Mouse (Mus musculus) yolk sac, embryonic 10.5 days (tissue): Measurements from ENCODE around the gene Ikbkg.
"Not testable (repeated sequence)": the region's sequence is repeated elsewhere in the genome, so short reads cannot be mapped to it uniquely, and the experiment has no call there.

ENCODE experiments used
- DNase-seq: peaks from one replicate; pipeline ENCODE4 v3.0.0-alpha.2; 2017; ENCODE audit warnings: low spot score

Gene Ikbkg

DNA sequence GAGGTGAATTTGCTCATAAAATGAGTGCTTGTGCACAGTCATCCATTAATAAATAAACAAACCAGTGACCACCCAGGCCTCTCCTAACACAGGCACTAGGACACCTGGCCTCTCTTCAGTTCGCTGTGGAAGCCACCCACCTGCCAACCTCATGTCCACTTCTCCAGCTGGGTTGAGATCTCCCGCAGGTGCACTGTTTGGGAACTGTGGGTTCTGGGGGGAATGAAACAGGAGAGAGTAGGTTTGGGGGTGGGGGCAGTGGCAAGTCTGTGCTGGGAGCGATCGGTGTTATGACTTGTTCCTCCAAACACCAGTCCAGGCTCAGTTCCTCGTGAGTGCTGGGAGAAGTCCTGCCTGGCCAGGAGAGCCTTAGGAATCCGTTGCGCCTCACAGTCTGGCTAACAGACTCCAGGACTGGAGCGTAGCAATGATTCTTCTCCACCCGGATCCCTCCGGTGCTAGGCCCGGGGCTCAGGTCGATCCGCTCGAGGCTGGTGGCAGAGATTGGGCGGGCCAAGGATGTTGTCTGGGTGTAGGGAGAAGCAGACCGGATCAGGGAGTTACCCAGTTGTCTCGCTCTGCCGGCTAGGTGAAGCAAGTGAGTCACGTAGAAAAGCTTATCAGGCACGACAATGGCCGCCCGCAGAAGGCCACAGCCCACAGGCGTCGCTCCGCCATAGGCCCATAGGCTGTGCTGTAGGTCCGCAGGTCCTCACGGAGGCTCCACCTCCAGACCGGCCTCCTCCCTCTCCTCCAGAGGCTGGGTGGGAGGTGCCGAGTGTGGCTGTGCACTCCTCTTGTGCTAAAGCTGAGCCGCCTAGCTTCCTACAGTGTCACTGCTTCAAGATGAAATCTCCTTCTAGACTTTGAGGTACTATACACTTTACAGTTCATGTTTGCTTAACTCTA, at the start of gene Ikbkg, which contains the start of gene Fam3a:
Gene Ikbkg (plus strand): TSS at position 756 of the 909 bp plus-strand sequence.
Gene Fam3a (minus strand): TSS at position 738 of the 909 bp plus-strand sequence.
- DNase-seq = peak; percentile 83

- DNase-seq = no peak
Measured at GRCm38 (mm10) chrX:74352645-74353466, 40.2 kb upstream of the Ikbkg start.

DNA sequence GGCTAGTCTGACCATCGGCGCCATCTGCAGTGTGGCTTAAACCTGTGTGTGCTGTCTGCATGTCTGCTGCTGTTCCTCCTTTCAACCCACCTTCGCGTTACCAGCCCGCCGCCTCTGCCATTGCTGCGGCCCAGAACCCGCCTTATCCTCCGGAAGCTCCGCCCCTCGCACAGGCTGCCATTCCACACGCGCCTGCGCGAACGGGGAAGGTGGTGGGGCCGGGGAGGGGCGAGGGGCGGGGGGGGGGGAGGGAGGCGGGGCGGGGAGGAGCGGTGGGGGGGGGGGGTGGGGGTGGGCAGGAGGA, 39.7 kb upstream of the Ikbkg start, which contains the start of gene Lage3:
Gene Lage3 (minus strand): TSS at position 152 of the 304 bp plus-strand sequence.
- DNase-seq = peak; percentile 73

DNA sequence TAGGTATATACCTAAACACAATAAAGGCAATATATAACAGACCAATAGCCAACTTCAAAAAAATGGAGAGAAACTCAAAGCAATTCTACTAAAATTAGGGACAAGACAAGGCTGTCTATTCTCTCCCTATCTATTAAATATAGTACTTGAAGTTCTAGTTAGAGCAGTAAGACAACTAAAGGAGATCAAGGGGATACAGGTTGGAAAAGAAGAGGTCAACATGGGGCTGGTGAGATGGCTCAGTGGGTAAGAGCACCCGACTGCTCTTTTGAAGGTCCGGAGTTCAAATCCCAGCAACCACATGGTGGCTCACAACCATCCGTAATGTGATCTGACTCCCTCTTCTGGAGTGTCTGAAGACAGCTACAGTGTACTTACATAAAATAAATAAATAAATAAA, 36.0 kb upstream of the Ikbkg start:
- DNase-seq = not testable (repeated sequence)

DNA sequence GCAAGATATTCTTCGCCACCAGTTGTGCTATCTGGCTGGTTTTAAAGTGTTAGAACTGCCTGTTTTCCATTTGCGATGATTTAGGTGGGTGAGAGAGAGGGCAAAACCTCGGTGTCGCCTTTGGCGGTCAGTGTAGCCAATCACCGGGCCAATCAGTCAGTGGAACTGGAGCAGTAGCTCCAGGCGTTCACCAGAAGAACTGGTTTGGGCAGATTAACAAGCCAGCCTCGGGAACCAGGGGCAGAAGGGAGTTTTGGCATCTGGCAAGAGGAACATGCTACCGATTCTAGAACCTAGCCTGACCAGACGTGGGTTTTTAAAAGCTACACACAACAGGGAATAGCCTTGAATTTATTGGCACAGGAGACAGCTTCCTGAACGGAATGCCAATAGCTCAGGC, 33.9 kb upstream of the Ikbkg start:
- no peak for DNase-seq

GRCm38 (mm10) chrX:74367512-74367911, 25.6 kb upstream of the Ikbkg start:
- no peak for DNase-seq

DNA sequence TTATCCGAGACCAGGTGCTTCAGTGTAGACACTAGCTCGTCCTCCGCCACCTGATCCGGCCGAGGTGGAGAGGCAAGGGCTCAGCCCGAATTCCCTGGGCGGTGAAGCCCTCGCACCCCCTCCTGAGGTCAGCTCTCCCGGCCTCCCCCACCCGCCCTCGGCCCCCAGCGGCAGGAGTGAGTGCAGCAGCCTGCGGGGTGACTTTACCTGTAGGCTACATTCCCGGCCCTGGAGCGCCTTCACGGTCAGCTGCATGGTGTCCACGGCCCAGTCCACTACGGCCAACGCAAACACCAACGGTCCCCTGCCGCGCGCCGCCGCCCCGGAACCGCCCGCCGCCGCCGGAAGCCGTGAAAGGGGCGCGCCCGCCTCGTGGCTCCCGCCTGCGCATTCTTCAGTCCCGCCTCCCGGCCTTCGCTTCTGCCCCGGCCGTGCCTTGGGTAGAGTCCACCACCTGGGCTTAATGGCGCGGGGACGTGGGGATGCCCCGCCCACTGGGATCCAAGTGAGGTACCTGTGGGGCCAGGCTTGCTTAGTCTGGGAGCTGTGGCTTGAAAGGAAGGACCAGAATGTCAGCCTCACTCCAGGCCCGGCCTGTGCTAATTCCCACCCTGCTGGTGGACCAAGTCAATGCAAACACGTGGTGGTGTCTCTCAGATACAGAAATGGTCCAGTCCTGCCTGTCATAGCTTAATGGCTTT, 24.7 kb upstream of the Ikbkg start:
- peak; percentile 77 for DNase-seq

- DNase-seq = peak; percentile 84
Measured at GRCm38 (mm10) chrX:74372888-74373549, 20.1 kb upstream of the Ikbkg start, which contains the start of the genes Ubl4a and Slc10a3. Ubl4a (minus strand) TSS chrX:74373218. Slc10a3 (minus strand) TSS chrX:74373349.

DNA sequence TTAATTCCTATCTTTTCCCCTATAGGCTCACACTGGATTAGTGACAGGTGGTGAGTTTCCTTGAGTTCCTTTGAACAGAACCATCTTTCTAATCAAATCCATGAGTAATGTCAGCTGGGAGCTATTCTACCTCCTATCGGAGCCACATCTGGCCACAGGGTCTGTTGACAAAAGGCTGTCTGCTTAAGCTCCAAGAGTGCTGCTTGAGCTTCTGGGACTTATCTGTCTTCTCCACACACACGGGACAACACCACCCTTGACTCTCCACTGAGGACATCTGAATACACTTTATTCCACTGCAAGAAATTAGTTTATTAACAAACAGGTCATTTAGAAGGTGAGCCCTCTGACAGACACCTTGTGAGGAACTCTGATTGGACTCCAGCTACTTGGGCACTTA, 8.6 kb upstream of the Ikbkg start:
- DNase-seq = no peak

DNA sequence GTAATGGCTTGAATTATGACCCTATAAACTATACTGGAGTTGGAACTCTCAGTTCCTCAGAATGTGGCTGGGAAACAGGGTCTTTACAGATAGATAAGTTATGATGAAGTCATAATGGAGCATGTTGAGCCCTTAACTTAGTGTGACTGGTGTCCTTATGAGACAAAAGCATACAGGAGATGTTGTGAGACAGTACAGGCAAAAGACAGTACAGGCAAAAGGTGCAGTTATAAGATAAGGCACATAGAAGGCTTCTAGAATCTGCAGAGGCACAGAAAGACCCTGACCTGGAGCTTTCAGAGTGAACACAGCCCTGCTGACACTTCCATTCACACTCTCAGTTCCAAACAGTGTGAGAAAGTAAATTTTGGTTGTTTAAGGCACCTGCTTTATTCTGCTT, 4.9 kb upstream of the Ikbkg start:
- DNase-seq = no peak

GRCm38 (mm10) chrX:74400136-74400535, 7.0 kb downstream of the Ikbkg start:
- no peak for DNase-seq

DNA sequence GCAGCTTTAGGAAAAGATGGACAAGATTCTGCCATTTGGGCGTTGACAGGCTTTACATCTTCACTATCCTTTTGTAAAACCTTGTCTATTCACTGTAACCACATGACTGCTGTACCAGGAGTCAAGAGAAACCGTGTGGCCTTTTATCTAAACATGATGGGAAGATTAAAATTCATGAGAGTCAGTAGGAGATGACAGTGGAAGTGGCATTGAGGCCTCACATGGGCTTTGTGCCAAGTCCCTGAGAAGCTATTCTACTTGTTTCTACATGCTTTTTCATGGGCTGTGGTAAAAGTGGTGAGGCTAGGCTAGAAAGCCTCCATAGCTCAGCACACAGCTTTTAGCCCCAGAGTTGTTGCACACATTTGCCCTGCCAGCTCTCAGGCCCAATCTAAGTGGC, 15.2 kb downstream of the Ikbkg start:
- no peak for DNase-seq

GRCm38 (mm10) chrX:74413377-74413776, 20.3 kb downstream of the Ikbkg start:
- DNase-seq = peak; percentile 34

- peak; percentile 71 for DNase-seq
Measured at GRCm38 (mm10) chrX:74424443-74424842, 31.4 kb downstream of the Ikbkg start.

DNA sequence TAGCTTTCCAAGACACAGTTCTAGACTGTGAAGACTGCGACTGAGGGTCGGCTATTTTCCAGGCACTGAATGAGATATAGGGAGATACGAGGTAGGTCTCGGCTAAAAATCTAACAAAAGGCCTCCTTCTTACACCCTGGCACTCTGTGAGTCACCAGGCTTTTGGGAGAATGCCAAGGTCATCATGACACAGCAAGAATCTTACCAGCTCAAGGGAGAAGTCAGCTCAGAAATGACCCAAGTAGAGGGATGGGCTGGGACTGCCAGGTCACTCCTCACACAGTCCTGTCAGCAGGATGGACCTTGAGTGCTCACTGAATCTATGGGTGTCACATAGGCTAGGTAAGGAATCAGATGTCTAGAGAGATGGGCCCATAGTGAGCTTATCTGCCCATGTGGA, 32.1 kb downstream of the Ikbkg start:
- peak; percentile 12 for DNase-seq

DNA sequence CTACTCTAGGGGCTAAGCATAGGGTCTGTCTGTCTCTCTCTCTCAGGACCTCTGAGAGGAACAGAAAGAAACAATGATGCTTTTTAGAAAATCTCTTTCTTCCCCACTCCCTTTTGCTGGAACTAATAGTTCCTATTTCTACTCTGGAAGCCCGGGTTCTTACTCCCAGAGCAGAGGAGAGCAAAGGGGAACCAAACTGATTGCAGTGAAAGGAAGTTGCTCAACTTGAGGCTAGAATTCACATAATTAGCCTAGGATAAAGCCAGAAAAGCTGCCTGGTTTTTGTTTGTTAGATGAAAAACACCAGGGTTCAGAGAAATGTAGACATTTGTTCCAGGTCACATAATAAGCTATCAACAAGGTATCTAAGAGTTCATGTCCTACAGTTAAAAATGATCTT, 33.2 kb downstream of the Ikbkg start:
- DNase-seq = no peak

- no peak for DNase-seq
Measured at GRCm38 (mm10) chrX:74427116-74427515, 34.0 kb downstream of the Ikbkg start.

GRCm38 (mm10) chrX:74428146-74428825, 35.2 kb downstream of the Ikbkg start:
- no peak for DNase-seq

DNA sequence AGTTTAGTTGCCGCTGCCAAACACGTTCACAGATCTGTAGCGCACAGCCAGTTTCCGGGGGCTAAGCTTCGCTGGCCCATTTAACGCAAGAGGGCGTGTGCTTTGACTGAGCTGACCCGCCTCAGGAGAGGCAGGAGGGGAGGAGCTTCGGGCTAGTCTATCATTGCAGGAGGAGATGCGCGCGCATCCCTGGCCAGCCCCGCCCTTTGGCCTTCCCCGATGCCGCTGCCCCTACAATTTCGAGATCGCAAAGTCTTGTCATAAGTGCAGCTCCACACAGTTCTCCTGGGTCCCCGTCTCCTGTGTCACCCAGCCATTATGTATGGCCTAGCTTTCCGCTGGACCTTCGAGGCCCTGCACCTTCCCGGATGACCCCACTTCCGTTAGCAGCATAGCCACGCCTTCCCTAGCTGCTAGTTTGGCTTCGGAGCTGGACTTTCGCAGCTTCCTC, 35.8 kb downstream of the Ikbkg start, which contains the start of gene G6pdx:
Gene G6pdx (minus strand): TSS at position 369 of the 451 bp plus-strand sequence.
- DNase-seq = peak; percentile 88

DNA sequence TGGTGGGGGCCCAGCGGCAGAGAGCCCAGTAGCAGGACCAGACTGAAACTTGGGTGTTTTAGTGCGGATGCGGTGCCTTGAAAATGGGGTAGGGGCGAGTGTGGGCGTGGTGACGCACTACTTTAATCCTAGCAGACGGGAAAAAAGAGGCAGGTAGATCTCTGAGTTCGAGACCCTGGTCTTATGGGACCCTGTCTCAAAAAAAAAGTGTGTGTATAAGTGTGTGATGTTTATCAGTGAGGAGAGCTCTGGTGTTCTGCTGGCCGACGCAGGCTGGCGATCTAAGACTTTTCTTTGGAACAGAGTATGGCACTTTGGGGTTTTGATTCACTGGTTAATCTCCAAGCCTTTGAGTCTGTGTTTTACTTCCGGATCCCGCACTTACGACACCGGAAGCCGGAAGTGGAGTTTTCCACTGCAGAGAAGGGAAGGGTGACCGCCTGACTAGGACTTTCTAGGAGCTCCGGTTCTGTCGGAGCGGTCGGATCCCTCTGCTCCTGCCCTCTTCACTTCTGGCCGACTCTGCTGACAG, 36.3 kb downstream of the Ikbkg start:
- DNase-seq = peak; percentile 66
